Mouse (Mus musculus) midbrain, embryonic 13.5 days (tissue): ENCODE data around the gene Frk. TPM values are rescaled to one million over a fixed set of nuclear protein-coding genes. Genes with fewer than 3 reads are reported as not detected.
"Not testable (repeated sequence)": the region's sequence is repeated elsewhere in the genome, so short reads cannot be mapped to it uniquely, and the experiment has no call there.

ENCODE experiments used
- ATAC-seq: fragments of 200-750 bp; cut with Nextera tagmentation; 2 replicates; pipeline ENCODE4 v1.8.0; 2017; ENCODE audit warnings: mild to moderate bottlenecking, moderate TSS enrichment, moderate library complexity
- H3K27ac ChIP-seq: fragments of 300-500 bp; sonication (generic); 2 replicates; pipeline ENCODE4 v1.5.1; 2015; ENCODE audit warnings: inconsistent platforms, mild to moderate bottlenecking, moderate library complexity
- H3K27me3 ChIP-seq: fragments of 300-500 bp; sonication (generic); 2 replicates; pipeline ENCODE4 v1.6.1; 2015; ENCODE audit warnings: mild to moderate bottlenecking, inconsistent platforms
- H3K36me3 ChIP-seq: fragments of 300-500 bp; sonication (generic); 2 replicates; pipeline ENCODE4 v1.6.1; 2015; ENCODE audit warnings: mild to moderate bottlenecking, inconsistent platforms
- H3K4me1 ChIP-seq: fragments of 300-500 bp; sonication (generic); replicated peaks from 2 replicates; pipeline ENCODE4 v1.6.1; 2015; ENCODE audit warnings: inconsistent platforms
- H3K4me2 ChIP-seq: fragments of 300-500 bp; sonication (generic); replicated peaks from 2 replicates; pipeline ENCODE4 v1.6.1; 2015; ENCODE audit warnings: moderate library complexity, mild to moderate bottlenecking, inconsistent platforms
- H3K4me3 ChIP-seq: fragments of 300-500 bp; sonication (generic); replicated peaks from 2 replicates; pipeline ENCODE4 v1.5.1; 2015; ENCODE audit warnings: mild to moderate bottlenecking, inconsistent platforms
- H3K9ac ChIP-seq: fragments of 300-500 bp; sonication (generic); replicated peaks from 2 replicates; pipeline ENCODE4 v1.6.1; 2015; ENCODE audit warnings: mild to moderate bottlenecking, inconsistent platforms
- H3K9me3 ChIP-seq: fragments of 300-500 bp; sonication (generic); 2 replicates; pipeline ENCODE4 v1.6.1; 2016; ENCODE audit warnings: mild to moderate bottlenecking, inconsistent platforms
- WGBS: fragments of 180-500 bp; shearing (Covaris S2); methylation state at CpG from one replicate; pipeline ENCODE4 v1.1.7; 2015; 5-methylcytosine and 5-hydroxymethylcytosine counted together
- polyA plus RNA-seq: library from polyadenylated mRNA; unstranded; fragments of >200 nt; fragmentation: Nextera tagmentation; extraction: Ambion mirVana; gene quantifications from 2 replicates; pipeline ENCODE4 v1.2.1, GENCODE M21; 2015

The Frk gene
- polyA plus RNA-seq: 0.51 and 0.52 TPM in 2 replicates

GRCm38 (mm10) chr10:34483297-34484013 lies at the start of gene Frk:
Gene Frk (plus strand): TSS chr10:34483399.
- Histone ChIP-seq H3K4me3 (no peak within 1 kb of the TSS), H3K27me3 (no peaks in the 10 kb centered on the region), H3K9me3 (no peaks in the 10 kb centered on the region), H3K36me3 (no peaks in the 10 kb centered on the region), H3K27ac (no peak within 1 kb of the TSS), H3K9ac (no peak within 1 kb of the TSS), H3K4me1 (no peaks in the 10 kb centered on the region), H3K4me2 (no peak within 1 kb of the TSS)
- no peak for ATAC-seq
- 54% methylated on average over 11 of the region's 11 CpGs for WGBS

DNA sequence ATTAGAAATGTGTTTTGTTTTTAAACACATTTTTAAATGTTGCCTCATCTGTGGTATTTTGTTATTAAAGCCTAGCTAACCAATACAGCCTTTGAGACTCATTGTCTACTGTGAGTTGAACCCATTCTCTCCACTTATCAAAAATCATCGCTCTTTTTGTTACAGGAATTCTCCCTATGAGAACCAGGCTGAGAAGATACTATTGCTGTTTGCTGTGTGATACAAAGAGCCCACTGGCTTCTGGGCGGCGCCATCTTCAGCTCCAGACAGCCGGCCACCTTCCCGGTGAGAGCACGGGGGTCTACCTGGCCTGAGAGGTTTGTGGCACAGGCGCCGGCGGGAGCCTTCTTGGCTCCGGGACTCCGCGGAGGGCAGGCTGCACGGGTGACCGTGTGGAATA lies 49.0 kb upstream of the Frk start:
- not testable (repeated sequence) for H3K4me3 ChIP-seq, H3K9ac ChIP-seq, H3K9me3 ChIP-seq, H3K27ac ChIP-seq, H3K4me2 ChIP-seq, ATAC-seq, H3K4me1 ChIP-seq, H3K27me3 ChIP-seq, H3K36me3 ChIP-seq
- WGBS: 98% methylated on average over 6 of the region's 14 CpGs

DNA sequence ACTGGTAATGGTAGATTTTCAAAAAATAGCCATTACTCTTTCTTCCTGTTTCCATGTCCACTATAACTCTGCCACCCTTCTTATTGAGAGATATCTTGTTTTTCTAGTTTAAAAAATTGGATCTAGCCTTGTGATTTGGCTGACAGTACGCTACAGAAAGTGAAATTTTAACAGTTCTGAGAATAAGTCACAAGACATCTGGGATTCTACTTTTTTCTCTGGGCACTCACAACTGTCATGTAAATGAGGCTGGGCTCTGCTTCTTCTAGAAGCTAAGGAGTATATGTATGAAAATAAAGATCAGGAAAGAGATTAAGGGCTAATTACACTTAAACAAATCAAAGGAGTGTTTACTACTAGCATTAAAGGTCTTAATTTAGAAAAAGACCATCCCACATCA lies 33.7 kb upstream of the Frk start:
- Histone ChIP-seq H3K9ac (no peak overlapping the region), H3K4me3 (no peak overlapping the region), H3K27ac (no peak overlapping the region), H3K4me1 (no peaks in the 10 kb centered on the region), H3K9me3 (no peaks in the 10 kb centered on the region), H3K4me2 (no peak overlapping the region), H3K36me3 (no peaks in the 10 kb centered on the region), H3K27me3 (no peaks in the 10 kb centered on the region)
- no peak for ATAC-seq
- 79% methylated on average over 1 of the region's 1 CpGs for WGBS

DNA sequence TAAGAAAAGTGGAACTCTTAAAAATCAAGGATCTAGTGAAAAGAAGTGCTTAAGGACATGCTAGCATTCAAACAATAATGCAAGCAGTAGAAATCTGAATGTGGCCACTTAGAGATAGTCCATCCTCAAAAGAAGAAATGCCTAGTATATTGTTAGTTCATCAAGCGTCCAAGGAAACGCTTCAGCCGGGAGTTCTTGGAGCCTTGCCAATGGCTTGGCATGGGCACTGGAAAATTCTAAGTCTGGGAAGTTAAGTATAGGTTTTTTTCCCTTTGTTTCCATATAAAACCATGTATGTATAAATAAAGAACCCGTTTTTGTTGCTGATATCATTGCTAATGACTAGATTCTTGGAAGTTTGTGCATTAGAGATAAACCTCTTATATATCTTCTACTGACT lies 21.7 kb upstream of the Frk start:
- no peak overlapping the region for H3K4me3 ChIP-seq
- H3K9me3 ChIP-seq: no peaks in the 10 kb centered on the region
- H3K4me1 ChIP-seq: no peaks in the 10 kb centered on the region
- no peak overlapping the region for H3K4me2 ChIP-seq
- no peak overlapping the region for H3K27ac ChIP-seq
- H3K36me3 ChIP-seq: no peaks in the 10 kb centered on the region
- H3K27me3 ChIP-seq: no peaks in the 10 kb centered on the region
- no peak overlapping the region for H3K9ac ChIP-seq
- WGBS: 75% methylated on average over 4 of the region's 4 CpGs
- no peak for ATAC-seq

DNA sequence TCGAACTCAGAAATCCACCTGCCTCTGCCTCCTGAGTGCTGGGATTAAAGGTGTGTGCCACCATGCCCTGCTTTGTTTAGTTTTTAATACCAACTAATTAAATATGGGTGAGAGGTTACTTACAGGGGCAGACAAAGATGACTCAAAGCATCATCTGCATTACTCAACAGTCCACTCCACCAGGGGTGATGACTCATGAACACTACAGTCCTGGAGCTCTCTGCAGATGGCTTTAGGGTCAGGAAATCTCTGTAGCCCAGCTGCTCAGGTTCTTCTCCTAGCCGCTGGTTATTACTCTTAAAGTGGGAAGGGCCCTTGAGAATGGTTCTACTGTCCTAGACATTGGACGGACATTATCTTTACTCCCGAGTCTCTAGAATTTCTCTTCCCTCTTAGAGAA lies 18.9 kb upstream of the Frk start:
- no peak for ATAC-seq
- no peak overlapping the region for H3K9ac ChIP-seq
- no peaks in the 10 kb centered on the region for H3K36me3 ChIP-seq
- no peaks in the 10 kb centered on the region for H3K27me3 ChIP-seq
- no peaks in the 10 kb centered on the region for H3K9me3 ChIP-seq
- 92% methylated on average over 4 of the region's 4 CpGs for WGBS
- no peaks in the 10 kb centered on the region for H3K4me1 ChIP-seq
- H3K4me3 ChIP-seq: no peak overlapping the region
- no peak overlapping the region for H3K4me2 ChIP-seq
- H3K27ac ChIP-seq: no peak overlapping the region

- H3K27me3 ChIP-seq: no peaks in the 10 kb centered on the region
- H3K4me2 ChIP-seq: no peak overlapping the region
- H3K9ac ChIP-seq: no peak overlapping the region
- no peak overlapping the region for H3K27ac ChIP-seq
- H3K9me3 ChIP-seq: no peaks in the 10 kb centered on the region
- WGBS: 36% methylated on average over 2 of the region's 2 CpGs
- H3K4me3 ChIP-seq: no peak overlapping the region
- no peaks in the 10 kb centered on the region for H3K36me3 ChIP-seq
- no peak for ATAC-seq
- no peaks in the 10 kb centered on the region for H3K4me1 ChIP-seq
These were observed 14.2 kb upstream of the Frk start for GRCm38 (mm10) chr10:34469037-34469436.

- no peak for ATAC-seq
- Histone ChIP-seq H3K36me3 (no peaks in the 10 kb centered on the region), H3K27me3 (no peaks in the 10 kb centered on the region), H3K4me1 (no peaks in the 10 kb centered on the region), H3K27ac (no peak overlapping the region), H3K9ac (no peak overlapping the region), H3K9me3 (no peaks in the 10 kb centered on the region), H3K4me3 (no peak overlapping the region), H3K4me2 (no peak overlapping the region)
- 89% methylated on average over 4 of the region's 4 CpGs for WGBS
These were observed 3.2 kb upstream of the Frk start for GRCm38 (mm10) chr10:34479942-34480455.

- H3K4me2 ChIP-seq: no peak overlapping the region
- H3K9me3 ChIP-seq: no peaks in the 10 kb centered on the region
- 87% methylated on average over 14 of the region's 14 CpGs for WGBS
- no peaks in the 10 kb centered on the region for H3K36me3 ChIP-seq
- H3K27me3 ChIP-seq: no peaks in the 10 kb centered on the region
- no peak overlapping the region for H3K4me3 ChIP-seq
- no peak overlapping the region for H3K9ac ChIP-seq
- no peak overlapping the region for H3K27ac ChIP-seq
- ATAC-seq: no peak
- H3K4me1 ChIP-seq: no peaks in the 10 kb centered on the region
These were observed 814 bp downstream of the Frk start for GRCm38 (mm10) chr10:34484014-34484411.

DNA sequence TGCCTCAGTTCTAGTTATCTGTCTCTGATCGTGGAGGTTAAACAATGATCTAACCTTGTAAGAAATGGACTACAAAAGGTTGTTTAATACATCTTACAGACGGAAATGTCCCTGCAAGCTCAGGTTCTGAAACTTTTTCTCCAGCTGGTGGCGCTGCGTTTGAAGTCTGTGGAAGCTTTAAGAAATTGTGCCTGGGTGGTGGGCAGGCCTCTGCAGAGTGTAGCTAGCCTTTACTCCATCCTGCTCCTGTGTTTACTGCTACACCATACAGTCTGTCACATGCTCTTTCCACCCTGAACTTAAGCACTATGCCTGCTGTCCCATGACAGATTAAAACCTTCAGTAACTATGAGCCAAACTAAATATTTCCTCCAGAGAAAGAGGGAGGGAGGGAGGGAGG lies 1.9 kb downstream of the Frk start:
- H3K27me3 ChIP-seq: no peaks in the 10 kb centered on the region
- ATAC-seq: no peak
- H3K27ac ChIP-seq: no peak overlapping the region
- 66% methylated on average over 4 of the region's 4 CpGs for WGBS
- H3K9ac ChIP-seq: no peak overlapping the region
- no peak overlapping the region for H3K4me3 ChIP-seq
- H3K4me1 ChIP-seq: no peaks in the 10 kb centered on the region
- no peaks in the 10 kb centered on the region for H3K9me3 ChIP-seq
- no peak overlapping the region for H3K4me2 ChIP-seq
- H3K36me3 ChIP-seq: no peaks in the 10 kb centered on the region

GRCm38 (mm10) chr10:34507807-34508206 lies 24.6 kb downstream of the Frk start:
- Histone ChIP-seq H3K27ac (no peak overlapping the region), H3K4me3 (no peak overlapping the region), H3K9ac (no peak overlapping the region), H3K36me3 (no peaks in the 10 kb centered on the region), H3K4me1 (no peaks in the 10 kb centered on the region), H3K27me3 (no peaks in the 10 kb centered on the region), H3K4me2 (no peak overlapping the region), H3K9me3 (no peaks in the 10 kb centered on the region)
- 63% methylated on average over 2 of the region's 2 CpGs for WGBS
- no peak for ATAC-seq

DNA sequence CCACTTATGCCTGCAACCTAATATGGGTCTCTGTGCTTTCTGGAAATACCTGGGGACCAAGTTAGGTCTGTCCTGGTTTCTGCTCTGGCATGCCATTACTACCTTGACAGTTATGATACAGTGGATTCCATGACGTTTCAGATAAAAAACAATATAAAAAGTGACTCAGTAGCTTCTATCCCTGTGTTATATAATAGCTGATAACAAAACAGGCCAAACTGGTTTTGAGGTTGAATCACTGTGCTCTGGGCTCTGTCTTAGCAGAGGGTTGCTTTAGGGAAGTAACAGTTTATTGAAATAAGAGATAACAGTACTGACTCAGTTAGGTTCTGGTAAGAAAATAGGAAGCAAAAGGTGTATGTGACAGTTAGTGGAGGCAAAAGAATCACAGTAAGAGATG lies 25.4 kb downstream of the Frk start:
- H3K36me3 ChIP-seq: no peaks in the 10 kb centered on the region
- no peaks in the 10 kb centered on the region for H3K27me3 ChIP-seq
- no peaks in the 10 kb centered on the region for H3K9me3 ChIP-seq
- no peak for ATAC-seq
- no peak overlapping the region for H3K9ac ChIP-seq
- 71% methylated on average over 1 of the region's 1 CpGs for WGBS
- no peak overlapping the region for H3K4me3 ChIP-seq
- no peak overlapping the region for H3K4me2 ChIP-seq
- no peak overlapping the region for H3K27ac ChIP-seq
- H3K4me1 ChIP-seq: no peaks in the 10 kb centered on the region

GRCm38 (mm10) chr10:34509256-34509655 lies 26.1 kb downstream of the Frk start:
- Histone ChIP-seq H3K9ac (no peak overlapping the region), H3K4me2 (no peak overlapping the region), H3K27me3 (no peaks in the 10 kb centered on the region), H3K4me1 (no peaks in the 10 kb centered on the region), H3K36me3 (no peaks in the 10 kb centered on the region), H3K9me3 (no peaks in the 10 kb centered on the region), H3K27ac (no peak overlapping the region), H3K4me3 (no peak overlapping the region)
- no peak for ATAC-seq
- 94% methylated on average over 2 of the region's 2 CpGs for WGBS

GRCm38 (mm10) chr10:34511192-34511591 lies 28.0 kb downstream of the Frk start:
- Histone ChIP-seq H3K9ac (no peak overlapping the region), H3K9me3 (no peaks in the 10 kb centered on the region), H3K27ac (no peak overlapping the region), H3K4me2 (no peak overlapping the region), H3K27me3 (no peaks in the 10 kb centered on the region), H3K4me1 (no peaks in the 10 kb centered on the region), H3K4me3 (no peak overlapping the region), H3K36me3 (no peaks in the 10 kb centered on the region)
- 83% methylated on average over 3 of the region's 3 CpGs for WGBS
- ATAC-seq: no peak
